Mouse (Mus musculus): ENCODE results near the gene Tns1. TPM values are rescaled to one million over a fixed set of nuclear protein-coding genes. Genes with fewer than 3 reads are reported as not detected.

Tns1 gene
- polyA plus RNA-seq, 1 experiment from 2014 or later: 23.0 TPM

DNA sequence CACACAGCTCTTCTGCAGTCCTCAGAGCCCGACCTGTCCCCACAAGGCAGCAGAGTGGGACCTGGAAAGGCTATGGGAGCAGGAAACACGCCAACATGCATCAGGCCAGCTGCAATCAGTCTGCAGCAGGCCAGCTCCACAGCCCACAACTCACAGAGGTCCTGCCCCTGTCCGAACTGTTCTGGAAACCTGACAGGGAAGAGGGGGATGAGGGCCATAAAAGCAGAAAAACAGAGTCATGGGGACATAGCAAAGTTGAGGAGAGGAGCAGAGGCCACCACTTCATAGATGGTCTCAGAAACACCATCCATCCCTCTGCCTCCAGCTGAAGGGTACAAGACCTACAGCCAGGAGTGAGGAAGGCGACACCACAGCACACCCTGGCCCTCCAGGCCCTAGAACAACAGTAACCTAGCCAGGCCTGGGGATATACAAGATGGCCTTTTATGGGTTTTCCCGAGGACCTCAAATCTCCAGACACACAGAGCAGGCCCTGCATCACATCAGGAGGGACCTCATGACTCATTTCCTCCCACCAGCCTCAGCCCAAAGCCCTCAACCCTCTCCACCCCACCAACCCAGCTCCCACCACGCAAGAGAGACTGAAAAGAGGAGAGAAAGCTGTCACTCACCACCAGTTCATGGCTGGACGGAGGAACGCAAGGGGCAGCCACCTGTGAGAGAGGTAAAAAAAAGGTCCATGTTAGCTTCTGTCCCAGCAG, 108.6 kb downstream of the Tns1 start:
- WGBS (ENCODE audit: insufficient replicate concordance): 39% methylated on average over 8 of the region's 8 CpGs
- Histone ChIP-seq H3K9me3 (replicated peaks; ENCODE audit: control insufficient read depth, low read length) (peaks cover 2% of the 10 kb centered on the region), H3K9ac (ENCODE audit: low read depth, low read length) (no peak overlapping the region), H3K4me3 (ENCODE audit: low read depth, low read length) (no peak overlapping the region), H3K4me1 (ENCODE audit: control insufficient read depth, low read depth, low read length) (peaks cover 7% of the 10 kb centered on the region), H3K4me2 (ENCODE audit: low read depth, low read length) (no peak overlapping the region), H3K27me3 (ENCODE audit: control insufficient read depth, insufficient read depth, low read depth, low read length) (no peaks in the 10 kb centered on the region), H3K27ac (ENCODE audit: low read length) (no peak overlapping the region), H3K36me3 (ENCODE audit: control insufficient read depth, insufficient read depth) (no peaks in the 10 kb centered on the region)
- ATAC-seq (ENCODE audit: low read depth): no peak

DNA sequence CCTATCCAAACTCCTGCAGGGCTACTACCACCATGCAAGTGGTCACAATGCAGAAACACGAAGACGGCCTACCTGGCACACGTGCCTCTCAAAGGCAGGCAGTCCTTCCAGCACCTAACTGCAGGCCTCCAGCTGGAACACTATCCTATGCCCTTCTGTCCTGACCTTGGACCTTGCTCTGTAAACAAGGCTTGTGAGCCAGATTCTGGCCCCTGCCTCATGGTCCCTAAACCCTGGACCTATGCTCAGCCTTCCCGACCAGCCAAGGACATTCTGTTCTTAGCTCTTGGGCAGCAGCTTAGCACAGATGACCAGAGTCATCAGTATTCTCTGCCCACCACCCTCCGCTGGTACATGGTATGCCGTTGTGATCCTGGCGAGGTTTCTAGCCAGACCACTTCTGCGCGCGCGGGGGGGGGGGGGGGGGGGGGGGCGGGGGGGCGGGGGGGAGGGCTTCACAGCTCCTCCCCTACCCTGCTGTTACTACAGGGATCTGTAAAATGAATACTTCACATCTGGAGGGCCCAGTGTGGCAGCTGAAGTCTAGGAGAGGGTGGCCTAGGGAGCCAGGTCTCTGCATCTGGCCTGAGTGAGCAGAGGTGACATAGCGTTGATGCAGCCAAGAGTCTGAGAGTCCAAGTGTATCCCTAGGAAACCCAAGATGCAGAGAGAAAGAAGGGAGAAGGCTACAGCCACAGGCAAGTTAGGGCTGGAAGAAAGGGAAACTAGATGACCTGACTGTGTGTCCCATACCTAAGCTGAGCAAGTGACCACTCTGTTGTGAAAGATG, 109.5 kb downstream of the Tns1 start:
- H3K27me3 ChIP-seq (ENCODE audit: control insufficient read depth, insufficient read depth, low read depth, low read length): no peaks in the 10 kb centered on the region
- peak; percentile 84 for ATAC-seq (ENCODE audit: low read depth)
- H3K4me1 ChIP-seq (ENCODE audit: control insufficient read depth, low read depth, low read length): peaks cover 7% of the 10 kb centered on the region
- no peak overlapping the region for H3K4me2 ChIP-seq (ENCODE audit: low read depth, low read length)
- peaks cover 3% of the 10 kb centered on the region for H3K9me3 ChIP-seq (replicated peaks; ENCODE audit: control insufficient read depth, low read length)
- no peak overlapping the region for H3K9ac ChIP-seq (ENCODE audit: low read depth, low read length)
- no peak overlapping the region for H3K4me3 ChIP-seq (ENCODE audit: low read depth, low read length)
- peak overlapping the region; percentile 57 for H3K27ac ChIP-seq (ENCODE audit: low read length)
- WGBS (ENCODE audit: insufficient replicate concordance): 63% methylated on average over 8 of the region's 14 CpGs
- no peaks in the 10 kb centered on the region for H3K36me3 ChIP-seq (ENCODE audit: control insufficient read depth, insufficient read depth)

DNA sequence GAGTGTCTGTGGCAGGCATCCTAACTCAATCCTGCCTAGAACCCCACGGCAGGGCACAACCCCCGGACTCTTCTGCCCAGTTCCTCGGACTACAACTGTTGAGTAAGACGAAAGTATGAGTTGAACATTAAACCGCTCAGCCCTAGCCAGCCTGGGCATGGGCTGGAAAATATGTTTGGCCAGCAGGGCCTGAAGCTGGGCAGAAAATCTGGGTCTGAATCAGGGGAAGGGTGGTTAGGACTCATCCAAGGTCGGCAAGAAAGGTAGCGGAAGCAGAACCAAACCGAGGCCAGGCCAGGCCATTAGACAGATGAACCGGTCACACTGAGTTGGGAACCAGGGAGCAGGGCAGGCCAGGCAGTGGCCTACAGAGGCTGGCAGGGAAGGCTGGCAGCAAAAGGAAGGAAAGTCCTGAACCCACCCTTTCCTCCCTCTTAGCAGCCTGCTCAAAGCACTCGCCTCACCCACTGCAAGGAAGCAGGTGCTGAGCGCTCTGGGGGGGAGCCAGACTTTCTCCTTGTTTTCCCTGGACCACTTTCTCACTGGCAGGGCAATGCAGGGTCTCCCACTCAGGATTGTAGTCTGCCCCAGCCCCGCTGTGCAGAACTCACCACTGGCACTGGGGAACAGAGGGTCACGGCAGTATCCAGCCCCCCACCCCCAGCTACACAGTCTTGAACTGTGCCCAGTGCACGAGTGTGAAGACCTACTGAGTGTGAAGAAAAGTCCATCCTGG, 110.8 kb downstream of the Tns1 start:
- Histone ChIP-seq H3K9me3 (replicated peaks; ENCODE audit: control insufficient read depth, low read length) (peaks cover 3% of the 10 kb centered on the region), H3K27me3 (ENCODE audit: control insufficient read depth, insufficient read depth, low read depth, low read length) (no peaks in the 10 kb centered on the region), H3K36me3 (ENCODE audit: control insufficient read depth, insufficient read depth) (no peaks in the 10 kb centered on the region), H3K4me3 (ENCODE audit: low read depth, low read length) (no peak overlapping the region), H3K9ac (ENCODE audit: low read depth, low read length) (no peak overlapping the region), H3K4me1 (ENCODE audit: control insufficient read depth, low read depth, low read length) (peaks cover 7% of the 10 kb centered on the region), H3K4me2 (ENCODE audit: low read depth, low read length) (0 out of 2 replicates have a peak overlapping the region, but pooled peaks have one; percentile 2), H3K27ac (ENCODE audit: low read length) (peak overlapping the region; percentile 57)
- ATAC-seq (ENCODE audit: low read depth): peak; percentile 58
- 63% methylated on average over 14 of the region's 14 CpGs for WGBS (ENCODE audit: insufficient replicate concordance)

DNA sequence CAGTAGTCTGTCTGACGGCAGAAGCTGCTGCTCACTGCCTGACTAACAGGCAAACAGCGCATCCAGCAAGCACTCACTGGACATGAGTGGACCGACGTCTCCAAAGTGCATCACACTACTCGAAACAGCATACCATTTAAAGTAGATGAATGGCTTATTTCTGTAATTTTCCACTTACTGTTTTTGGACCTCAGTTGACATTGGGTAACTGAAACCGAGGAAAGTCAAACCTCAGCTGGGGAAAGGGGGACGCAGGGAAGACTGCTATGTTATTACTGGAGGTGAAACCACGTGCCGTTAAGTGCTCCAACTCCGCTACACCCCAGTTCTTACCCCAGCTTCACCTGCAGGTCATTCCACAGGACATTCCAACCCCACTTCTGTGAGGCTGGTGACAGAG, 111.5 kb downstream of the Tns1 start:
- peaks cover 7% of the 10 kb centered on the region for H3K4me1 ChIP-seq (ENCODE audit: control insufficient read depth, low read depth, low read length)
- 77% methylated on average over 10 of the region's 10 CpGs for WGBS (ENCODE audit: insufficient replicate concordance)
- H3K4me3 ChIP-seq (ENCODE audit: low read depth, low read length): no peak overlapping the region
- ATAC-seq (ENCODE audit: low read depth): no peak
- no peaks in the 10 kb centered on the region for H3K27me3 ChIP-seq (ENCODE audit: control insufficient read depth, insufficient read depth, low read depth, low read length)
- H3K4me2 ChIP-seq (ENCODE audit: low read depth, low read length): no peak overlapping the region
- no peak overlapping the region for H3K9ac ChIP-seq (ENCODE audit: low read depth, low read length)
- H3K36me3 ChIP-seq (ENCODE audit: control insufficient read depth, insufficient read depth): no peaks in the 10 kb centered on the region
- H3K9me3 ChIP-seq (replicated peaks; ENCODE audit: control insufficient read depth, low read length): peaks cover 3% of the 10 kb centered on the region
- no peak overlapping the region; the same call in 1 of the 2 replicates for H3K27ac ChIP-seq (ENCODE audit: low read length)

DNA sequence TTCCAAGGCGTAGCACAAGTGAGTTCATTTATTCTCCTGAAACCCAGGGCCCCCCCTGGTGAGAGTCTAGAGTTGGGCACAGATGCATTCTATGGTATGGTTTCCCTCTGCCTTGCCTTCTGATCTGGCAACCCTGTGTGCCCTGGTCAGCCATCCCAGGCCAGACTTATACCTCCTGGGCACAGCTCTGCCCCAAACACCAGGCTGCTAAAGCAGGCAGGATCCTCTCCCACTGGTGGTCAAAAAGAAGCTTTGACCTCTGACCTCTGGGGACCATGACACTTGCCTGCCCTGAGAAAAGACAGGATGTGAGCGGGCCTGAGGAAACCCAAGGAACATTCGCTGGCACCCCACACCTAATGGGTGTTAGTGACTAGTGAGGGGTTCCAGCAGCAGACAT, 114.8 kb downstream of the Tns1 start:
- Histone ChIP-seq H3K36me3 (ENCODE audit: control insufficient read depth, insufficient read depth) (no peaks in the 10 kb centered on the region), H3K4me3 (ENCODE audit: low read depth, low read length) (no peak overlapping the region), H3K4me2 (ENCODE audit: low read depth, low read length) (no peak overlapping the region), H3K27ac (ENCODE audit: low read length) (no peak overlapping the region), H3K9me3 (replicated peaks; ENCODE audit: control insufficient read depth, low read length) (peaks cover 3% of the 10 kb centered on the region), H3K4me1 (ENCODE audit: control insufficient read depth, low read depth, low read length) (peaks cover 5% of the 10 kb centered on the region), H3K9ac (ENCODE audit: low read depth, low read length) (no peak overlapping the region), H3K27me3 (ENCODE audit: control insufficient read depth, insufficient read depth, low read depth, low read length) (no peaks in the 10 kb centered on the region)
- 67% methylated on average over 3 of the region's 3 CpGs for WGBS (ENCODE audit: insufficient replicate concordance)
- no peak for ATAC-seq (ENCODE audit: low read depth)

DNA sequence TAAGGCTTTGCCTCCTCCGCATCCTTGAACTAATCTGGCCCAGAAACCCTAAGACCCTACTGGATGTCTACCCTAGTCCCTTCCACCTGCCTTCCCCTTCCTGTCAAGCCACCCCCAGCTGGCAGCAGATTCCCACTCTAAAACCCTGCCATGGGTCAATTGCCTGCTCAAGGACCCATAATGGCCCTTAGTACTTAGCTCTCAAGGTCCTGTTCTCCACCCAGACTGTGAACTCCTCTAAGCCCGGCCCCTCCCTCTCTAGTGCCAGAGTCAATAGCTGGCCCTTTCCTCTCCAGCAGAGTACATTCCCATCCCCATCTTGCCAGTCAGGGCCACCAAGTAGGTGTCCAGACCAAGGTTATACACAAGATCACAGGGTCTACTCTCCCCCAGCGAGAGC, 115.3 kb downstream of the Tns1 start:
- no peaks in the 10 kb centered on the region for H3K27me3 ChIP-seq (ENCODE audit: control insufficient read depth, insufficient read depth, low read depth, low read length)
- no peak overlapping the region for H3K4me3 ChIP-seq (ENCODE audit: low read depth, low read length)
- no peak overlapping the region for H3K4me2 ChIP-seq (ENCODE audit: low read depth, low read length)

DNA sequence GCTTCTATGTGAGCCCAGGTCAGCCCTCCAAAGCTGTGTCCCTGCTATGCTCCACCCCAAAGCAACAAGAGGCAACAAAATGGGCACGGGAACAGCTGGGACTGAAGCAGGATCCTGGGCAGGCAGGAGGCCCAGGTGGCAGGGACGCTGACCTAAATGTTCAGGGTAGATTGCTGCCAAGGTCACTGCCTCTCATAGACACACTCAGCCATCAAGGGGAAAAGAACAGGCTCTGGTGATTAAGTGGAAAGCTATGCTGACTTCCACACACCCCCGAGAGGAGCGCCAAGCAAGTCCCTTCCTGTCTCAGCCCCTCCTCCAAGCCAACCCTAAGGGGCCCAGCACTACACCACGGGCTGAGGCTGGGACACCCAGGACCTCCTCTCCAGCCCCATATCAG, 115.8 kb downstream of the Tns1 start:
- no peaks in the 10 kb centered on the region for H3K36me3 ChIP-seq (ENCODE audit: control insufficient read depth, insufficient read depth)
- H3K27ac ChIP-seq (ENCODE audit: low read length): peak overlapping the region; percentile 24; the same call in 1 of the 2 replicates
- no peaks in the 10 kb centered on the region for H3K27me3 ChIP-seq (ENCODE audit: control insufficient read depth, insufficient read depth, low read depth, low read length)
- H3K4me2 ChIP-seq (ENCODE audit: low read depth, low read length): no peak overlapping the region
- peaks cover 3% of the 10 kb centered on the region for H3K9me3 ChIP-seq (replicated peaks; ENCODE audit: control insufficient read depth, low read length)
- no peak overlapping the region; the same call in 1 of the 2 replicates for H3K9ac ChIP-seq (ENCODE audit: low read depth, low read length)
- H3K4me1 ChIP-seq (ENCODE audit: control insufficient read depth, low read depth, low read length): peaks cover 7% of the 10 kb centered on the region
- no peak overlapping the region for H3K4me3 ChIP-seq (ENCODE audit: low read depth, low read length)
- WGBS (ENCODE audit: insufficient replicate concordance): 18% methylated on average over 5 of the region's 5 CpGs
- ATAC-seq (ENCODE audit: low read depth): peak; percentile 22

More for the DNA sequence above, 115.3 kb downstream of the Tns1 start:
- ATAC-seq (ENCODE audit: low read depth): no peak
- Histone ChIP-seq H3K27ac (ENCODE audit: low read length) (0 out of 2 replicates have a peak overlapping the region, but pooled peaks have one; percentile 12), H3K9me3 (replicated peaks; ENCODE audit: control insufficient read depth, low read length) (peaks cover 3% of the 10 kb centered on the region), H3K9ac (ENCODE audit: low read depth, low read length) (peak overlapping the region; percentile 4; the same call in 1 of the 2 replicates), H3K4me1 (ENCODE audit: control insufficient read depth, low read depth, low read length) (peaks cover 5% of the 10 kb centered on the region), H3K36me3 (ENCODE audit: control insufficient read depth, insufficient read depth) (no peaks in the 10 kb centered on the region)
- 72% methylated on average over 3 of the region's 3 CpGs for WGBS (ENCODE audit: insufficient replicate concordance)

DNA sequence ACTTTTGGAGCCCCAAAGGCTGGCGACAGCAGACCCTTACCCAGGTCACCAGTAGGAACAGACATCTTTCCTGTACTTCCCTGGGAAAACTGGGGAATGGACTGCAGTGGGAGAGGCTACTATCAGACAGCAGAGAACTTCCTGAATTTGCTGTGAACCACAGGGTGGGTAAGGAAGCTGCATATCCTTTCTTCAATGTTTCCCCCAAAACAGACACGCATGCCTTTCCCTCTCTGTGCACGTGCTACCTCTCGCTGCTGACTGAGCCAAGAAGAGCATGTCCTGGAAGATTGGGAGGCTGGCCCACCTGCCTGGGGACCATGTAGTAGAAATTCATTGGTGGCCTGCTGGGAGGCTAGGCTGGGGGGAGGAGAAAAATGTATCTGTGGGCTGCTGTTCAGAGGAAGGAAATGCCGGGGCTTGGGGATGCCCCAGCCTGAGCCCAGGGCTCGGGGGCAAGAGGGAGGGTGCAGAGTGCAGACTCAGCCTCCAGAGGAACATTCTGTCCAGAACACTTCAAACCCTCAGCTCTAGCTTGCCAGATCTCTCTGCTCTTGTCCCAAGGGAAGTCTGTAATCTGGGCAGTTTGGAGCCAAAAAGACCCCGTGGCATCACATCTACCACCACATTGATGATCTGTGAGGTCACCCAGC, 116.7 kb downstream of the Tns1 start:
- no peak overlapping the region; the same call in 1 of the 2 replicates for H3K27ac ChIP-seq (ENCODE audit: low read length)
- no peak; the same call in 1 of the 2 replicates for ATAC-seq (ENCODE audit: low read depth)
- H3K36me3 ChIP-seq (ENCODE audit: control insufficient read depth, insufficient read depth): no peaks in the 10 kb centered on the region
- H3K4me2 ChIP-seq (ENCODE audit: low read depth, low read length): no peak overlapping the region
- H3K9ac ChIP-seq (ENCODE audit: low read depth, low read length): no peak overlapping the region
- peaks cover 3% of the 10 kb centered on the region for H3K9me3 ChIP-seq (replicated peaks; ENCODE audit: control insufficient read depth, low read length)
- H3K4me1 ChIP-seq (ENCODE audit: control insufficient read depth, low read depth, low read length): peaks cover 16% of the 10 kb centered on the region
- 17% methylated on average over 7 of the region's 7 CpGs for WGBS (ENCODE audit: insufficient replicate concordance)
- no peaks in the 10 kb centered on the region for H3K27me3 ChIP-seq (ENCODE audit: control insufficient read depth, insufficient read depth, low read depth, low read length)
- no peak overlapping the region for H3K4me3 ChIP-seq (ENCODE audit: low read depth, low read length)
